Mouse (Mus musculus) myocyte (in vitro differentiated cells): Measurements from ENCODE around the gene Odc1. TPM values are rescaled to one million over a fixed set of nuclear protein-coding genes. Genes with fewer than 3 reads are reported as not detected.

Experiments used
- H3K27me3 ChIP-seq: one replicate; pipeline ENCODE4 v1.6.1; 2011; ENCODE audit not compliant: control insufficient read depth, insufficient read depth, insufficient read length
- H3K36me3 ChIP-seq: one replicate; pipeline ENCODE4 v1.6.1; 2011; ENCODE audit not compliant: control insufficient read depth, insufficient read depth
- H3K4me2 ChIP-seq: one replicate; pipeline ENCODE4 v1.6.1; 2011; ENCODE audit warnings: low read depth, control low read depth
- H3K4me3 ChIP-seq: one replicate; pipeline ENCODE4 v1.5.1; 2011; ENCODE audit warnings: mild to moderate bottlenecking, control low read depth, moderate library complexity
- H3K79me2 ChIP-seq: one replicate; pipeline ENCODE4 v1.6.1; 2011; ENCODE audit not compliant: control insufficient read depth, insufficient read depth
- H3ac ChIP-seq: one replicate; pipeline ENCODE4 v1.6.1; 2011; ENCODE audit not compliant: control insufficient read depth, insufficient read length
- CEBPB ChIP-seq: IDR thresholded peaks from 2 replicates; pipeline ENCODE4 v1.6.1; 2011; ENCODE audit warnings: mild to moderate bottlenecking, moderate library complexity; ENCODE audit not compliant: poor library complexity, insufficient read depth, severe bottlenecking
- E2F4 ChIP-seq: IDR thresholded peaks from one replicate; pipeline ENCODE4 v1.6.1; 2011; ENCODE audit warnings: mild to moderate bottlenecking, control low read depth, moderate library complexity; ENCODE audit not compliant: insufficient read depth
- MAX ChIP-seq: IDR thresholded peaks from one replicate; pipeline ENCODE4 v1.6.1; 2011; ENCODE audit warnings: low read depth, mild to moderate bottlenecking, control low read depth
- MYOD1 ChIP-seq, 3 experiments: IDR thresholded peaks; one replicate each; pipeline ENCODE4 v1.6.1; 2011; ENCODE audit warnings: control low read depth in 2 of 3, low read depth in 2 of 3, mild to moderate bottlenecking in 2 of 3, moderate library complexity in 1 of 3; ENCODE audit not compliant: insufficient read length in 2 of 3, control insufficient read depth in 1 of 3
- MYOG ChIP-seq, 3 experiments: IDR thresholded peaks; one replicate each; pipeline ENCODE4 v1.6.1; 2011; ENCODE audit warnings: control low read depth in 2 of 3, low read depth in 2 of 3, mild to moderate bottlenecking in 2 of 3; ENCODE audit not compliant: insufficient read length in 2 of 3, control insufficient read depth in 1 of 3, insufficient read depth in 1 of 3
- POLR2A ChIP-seq: IDR thresholded peaks from one replicate; pipeline ENCODE4 v1.6.1; 2011; ENCODE audit warnings: low read depth, mild to moderate bottlenecking, control low read depth, moderate library complexity; ENCODE audit not compliant: insufficient read length
- POLR2AphosphoS2 ChIP-seq: IDR thresholded peaks from one replicate; pipeline ENCODE4 v1.6.1; 2011; ENCODE audit warnings: low read depth, control low read depth; ENCODE audit not compliant: insufficient read length
- REST ChIP-seq: IDR thresholded peaks from one replicate; pipeline ENCODE4 v1.6.1; 2011; ENCODE audit warnings: mild to moderate bottlenecking, control low read depth, moderate library complexity; ENCODE audit not compliant: insufficient read depth, insufficient read length
- SRF ChIP-seq: IDR thresholded peaks from one replicate; pipeline ENCODE4 v1.6.1; 2011; ENCODE audit warnings: low read depth; ENCODE audit not compliant: control insufficient read depth, insufficient read length
- TCF12 ChIP-seq: IDR thresholded peaks from one replicate; pipeline ENCODE4 v1.6.1; 2011; ENCODE audit warnings: mild to moderate bottlenecking, control low read depth; ENCODE audit not compliant: poor library complexity, insufficient read depth, severe bottlenecking
- TCF3 ChIP-seq: IDR thresholded peaks from one replicate; pipeline ENCODE4 v1.6.1; 2011; ENCODE audit warnings: low read depth, control low read depth; ENCODE audit not compliant: insufficient read length
- USF1 ChIP-seq: IDR thresholded peaks from one replicate; pipeline ENCODE4 v1.6.1; 2011; ENCODE audit warnings: low read depth, mild to moderate bottlenecking, control low read depth, moderate library complexity
- polyA plus RNA-seq: library from polyadenylated mRNA; unstranded; fragments of >200 nt; fragmentation: generic; extraction: Trizol; gene quantifications from one replicate; pipeline ENCODE4 v1.2.1, GENCODE M21; 2012; ENCODE audit warnings: missing spikeins

Gene Odc1
- polyA plus RNA-seq, 1 experiment = 199 TPM

DNA sequence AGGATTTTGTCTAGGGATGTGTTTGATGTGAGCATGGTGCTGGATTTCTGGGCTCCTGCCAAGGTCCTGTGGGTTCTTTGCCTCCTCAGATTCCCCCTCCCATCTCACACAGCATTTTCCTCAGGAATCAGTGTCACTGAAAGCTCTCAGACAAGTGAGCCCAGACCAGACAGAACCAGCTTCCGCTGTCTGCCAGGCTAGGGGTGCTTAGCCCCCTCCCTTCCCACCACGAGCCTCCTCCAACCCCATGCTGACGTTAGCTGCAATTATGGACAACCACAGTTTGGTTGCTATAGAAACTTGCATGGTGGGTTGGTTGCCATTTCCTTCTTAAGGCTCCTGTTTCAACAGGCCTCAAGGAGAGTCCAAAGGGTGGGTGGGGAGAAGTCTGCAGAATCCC is 39.3 kb downstream of the Odc1 start:
- Histone ChIP-seq H3K79me2 (no peaks in the 10 kb centered on the region), H3ac (no peak overlapping the region), H3K27me3 (no peaks in the 10 kb centered on the region), H3K4me3 (no peak overlapping the region), H3K36me3 (no peaks in the 10 kb centered on the region), H3K4me2 (no peak overlapping the region)
- TF ChIP-seq REST (no peak), USF1 (no peak)

DNA sequence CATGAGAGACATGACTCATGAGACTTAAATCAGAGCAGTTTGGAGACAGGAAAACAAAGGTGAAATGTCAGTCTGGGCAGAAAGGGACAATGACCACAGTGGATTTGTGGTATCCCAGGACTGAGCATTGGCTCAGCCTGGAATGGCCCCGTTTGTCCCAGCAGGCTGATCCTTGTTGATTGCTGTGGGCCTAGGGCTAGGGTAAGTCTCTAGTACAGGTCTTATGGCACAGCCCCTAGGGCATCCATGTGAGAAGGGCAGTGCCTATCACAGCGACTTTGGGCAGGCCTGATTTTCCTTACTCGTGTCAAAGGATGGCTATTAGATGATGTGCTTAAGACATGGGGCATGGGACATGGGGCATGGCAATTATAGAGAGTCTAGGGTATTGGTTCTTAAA is 41.4 kb downstream of the Odc1 start:
- TF ChIP-seq CEBPB (no peak), POLR2AphosphoS2 (no peak), MYOG (IDR thresholded peaks at IDR 0.05; ENCODE audit: control insufficient read depth in 1 of 3, insufficient read depth in 1 of 3, insufficient read length in 2 of 3, low read depth in 2 of 3) (no peak), REST (no peak), POLR2A (no peak), SRF (no peak), MYOD1 (IDR thresholded peaks at IDR 0.05; ENCODE audit: control insufficient read depth in 1 of 3, insufficient read length in 2 of 3, low read depth in 2 of 3) (no peak), E2F4 (no peak), USF1 (no peak), TCF3 (no peak), TCF12 (no peak), MAX (no peak)
- Histone ChIP-seq H3K27me3 (no peaks in the 10 kb centered on the region), H3K36me3 (no peaks in the 10 kb centered on the region), H3K4me2 (no peak overlapping the region), H3ac (no peak overlapping the region), H3K79me2 (no peaks in the 10 kb centered on the region), H3K4me3 (no peak overlapping the region)

DNA sequence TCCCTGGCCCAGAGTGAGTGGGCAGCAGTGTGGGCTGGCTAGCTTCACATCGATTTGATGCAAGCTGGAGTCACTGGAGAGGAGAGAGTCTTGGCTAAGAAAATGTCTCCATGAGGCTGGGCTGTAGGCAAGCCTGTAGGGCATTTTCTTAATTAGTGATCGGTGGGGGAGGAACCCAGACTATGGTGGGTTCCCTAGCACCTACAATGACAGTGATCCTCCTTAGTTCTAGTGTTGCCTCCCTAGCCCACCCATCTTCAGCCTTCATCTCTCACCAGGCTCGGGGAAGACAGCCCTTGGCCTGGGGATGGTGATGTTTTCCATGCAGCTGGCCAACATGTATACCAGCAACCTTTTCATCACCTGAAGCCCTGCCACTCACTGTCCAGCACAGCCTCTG is 43.8 kb downstream of the Odc1 start:
- H3K27me3 ChIP-seq = no peaks in the 10 kb centered on the region
- H3K4me3 ChIP-seq = no peak overlapping the region
- H3K36me3 ChIP-seq = no peaks in the 10 kb centered on the region
- no peak overlapping the region for H3ac ChIP-seq
- no peak for TF ChIP-seq POLR2AphosphoS2
- TF ChIP-seq REST = no peak
- no peak for TF ChIP-seq E2F4
- no peak for TF ChIP-seq TCF12
- no peak for TF ChIP-seq SRF
- TF ChIP-seq MAX = no peak
- no peak for TF ChIP-seq MYOD1 (IDR thresholded peaks at IDR 0.05; ENCODE audit: control insufficient read depth in 1 of 3, insufficient read length in 2 of 3, low read depth in 2 of 3)
- no peak for TF ChIP-seq TCF3
- no peak for TF ChIP-seq POLR2A
- TF ChIP-seq CEBPB = no peak
- TF ChIP-seq USF1 = no peak
- TF ChIP-seq MYOG (IDR thresholded peaks at IDR 0.05; ENCODE audit: control insufficient read depth in 1 of 3, insufficient read depth in 1 of 3, insufficient read length in 2 of 3, low read depth in 2 of 3) = no peak
- H3K4me2 ChIP-seq = no peak overlapping the region
- H3K79me2 ChIP-seq = no peaks in the 10 kb centered on the region

DNA sequence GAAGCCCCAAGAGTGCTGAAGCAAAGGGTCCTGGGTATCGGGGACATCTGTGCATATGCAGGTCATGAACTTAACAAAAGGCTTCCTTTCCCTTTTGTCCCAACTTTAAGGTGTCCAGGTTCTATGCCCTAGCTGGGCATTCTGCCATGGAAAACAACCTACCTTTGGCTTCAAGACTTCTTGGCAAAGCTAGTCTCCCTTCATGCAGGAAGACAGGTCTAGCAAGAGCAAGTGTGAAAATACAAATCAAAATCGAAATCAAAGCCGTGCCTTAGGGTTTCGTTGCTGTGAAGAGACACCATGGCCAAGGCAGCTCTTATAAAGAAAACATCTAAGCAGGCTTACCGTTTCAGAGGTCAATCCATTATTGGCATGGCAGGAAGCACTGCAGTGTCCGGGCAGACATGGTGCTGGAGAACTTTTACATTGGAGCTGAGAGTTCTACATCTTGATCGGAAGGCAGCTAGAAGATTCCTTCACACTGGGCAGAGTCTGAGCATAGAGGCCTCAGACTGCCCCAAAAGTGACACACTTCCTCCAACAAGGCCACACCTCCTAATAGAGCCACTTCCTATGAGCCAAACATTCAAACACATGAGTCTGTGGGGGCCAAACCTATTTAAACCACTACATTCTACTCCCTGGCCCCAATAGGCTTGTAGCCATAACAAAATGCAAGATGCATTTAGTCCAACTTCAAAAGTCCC is 44.5 kb downstream of the Odc1 start:
- Histone ChIP-seq H3K4me3 (no peak overlapping the region), H3K36me3 (no peaks in the 10 kb centered on the region), H3K4me2 (no peak overlapping the region), H3ac (no peak overlapping the region), H3K27me3 (no peaks in the 10 kb centered on the region), H3K79me2 (no peaks in the 10 kb centered on the region)
- no peak for TF ChIP-seq POLR2A
- TF ChIP-seq TCF12 = no peak
- no peak for TF ChIP-seq MYOG (IDR thresholded peaks at IDR 0.05; ENCODE audit: control insufficient read depth in 1 of 3, insufficient read depth in 1 of 3, insufficient read length in 2 of 3, low read depth in 2 of 3)
- TF ChIP-seq POLR2AphosphoS2 = no peak
- TF ChIP-seq CEBPB = no peak
- no peak for TF ChIP-seq SRF
- no peak for TF ChIP-seq MAX
- no peak for TF ChIP-seq TCF3
- no peak for TF ChIP-seq MYOD1 (IDR thresholded peaks at IDR 0.05; ENCODE audit: control insufficient read depth in 1 of 3, insufficient read length in 2 of 3, low read depth in 2 of 3)
- no peak for TF ChIP-seq REST
- TF ChIP-seq E2F4 = no peak
- no peak for TF ChIP-seq USF1

DNA sequence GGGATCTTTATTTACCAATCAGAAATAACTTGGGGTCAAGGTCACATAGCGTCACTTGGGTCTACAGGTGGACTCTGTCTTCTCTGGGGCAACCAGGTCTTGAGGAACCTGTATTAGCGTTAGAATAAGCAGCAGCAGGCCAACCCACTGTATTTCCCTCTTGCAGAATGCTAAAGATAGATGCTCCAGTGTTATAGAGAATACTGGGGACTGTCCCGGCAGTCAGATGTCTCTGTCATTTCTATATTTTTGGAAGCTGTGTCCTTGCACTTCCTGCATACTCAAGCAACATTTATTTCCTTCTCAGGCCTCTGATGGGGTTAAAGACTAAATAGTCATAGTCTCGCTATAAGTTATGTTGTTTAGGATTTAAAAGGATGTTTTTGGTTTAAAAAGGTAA is 46.7 kb downstream of the Odc1 start:
- TF ChIP-seq MYOG (IDR thresholded peaks at IDR 0.05; ENCODE audit: control insufficient read depth in 1 of 3, insufficient read depth in 1 of 3, insufficient read length in 2 of 3, low read depth in 2 of 3) = no peak
- no peak for TF ChIP-seq TCF3
- no peak for TF ChIP-seq CEBPB
- no peak for TF ChIP-seq TCF12
- no peak for TF ChIP-seq REST
- TF ChIP-seq POLR2AphosphoS2 = no peak
- TF ChIP-seq MYOD1 (IDR thresholded peaks at IDR 0.05; ENCODE audit: control insufficient read depth in 1 of 3, insufficient read length in 2 of 3, low read depth in 2 of 3) = no peak
- Histone ChIP-seq H3K4me2 (no peak overlapping the region), H3K27me3 (no peaks in the 10 kb centered on the region)

More for the DNA sequence above, 46.7 kb downstream of the Odc1 start:
- H3K79me2 ChIP-seq = no peaks in the 10 kb centered on the region
- no peaks in the 10 kb centered on the region for H3K36me3 ChIP-seq
- no peak overlapping the region for H3ac ChIP-seq
- H3K4me3 ChIP-seq = no peak overlapping the region
